Mouse (Mus musculus) midbrain, embryonic 16.5 days (tissue): Measurements from ENCODE around the gene Srek1ip1. TPM values are rescaled to one million over a fixed set of nuclear protein-coding genes. Genes with fewer than 3 reads are reported as not detected.

Source experiments
- ATAC-seq: fragments of 200-750 bp; cut with Nextera tagmentation; 2 replicates; pipeline ENCODE4 v1.8.0; 2017; ENCODE audit warnings: moderate TSS enrichment
- H3K27ac ChIP-seq: fragments of 300-500 bp; sonication (generic); 2 replicates; pipeline ENCODE4 v1.5.1; 2014; ENCODE audit warnings: mild to moderate bottlenecking, low read length, mixed read lengths
- H3K27me3 ChIP-seq: fragments of 300-500 bp; sonication (generic); 2 replicates; pipeline ENCODE4 v1.6.1; 2014; ENCODE audit warnings: low read depth, low read length, mixed read lengths; ENCODE audit not compliant: control insufficient read depth, insufficient read depth
- H3K36me3 ChIP-seq: fragments of 300-500 bp; sonication (generic); 2 replicates; pipeline ENCODE4 v1.6.1; 2014; ENCODE audit warnings: mild to moderate bottlenecking, low read length, moderate library complexity, mixed read lengths; ENCODE audit not compliant: control insufficient read depth, insufficient read depth
- H3K4me1 ChIP-seq: fragments of 300-500 bp; sonication (generic); 2 replicates; pipeline ENCODE4 v1.6.1; 2014; ENCODE audit warnings: mild to moderate bottlenecking, low read length, mixed read lengths; ENCODE audit not compliant: control insufficient read depth, insufficient read depth
- H3K4me2 ChIP-seq: fragments of 300-500 bp; sonication (generic); 2 replicates; pipeline ENCODE4 v1.6.1; 2014; ENCODE audit warnings: mild to moderate bottlenecking, low read length, mixed read lengths
- H3K4me3 ChIP-seq: fragments of 300-500 bp; sonication (generic); 2 replicates; pipeline ENCODE4 v1.5.1; 2014; ENCODE audit warnings: low read depth, mild to moderate bottlenecking, low read length, moderate library complexity, mixed read lengths
- H3K9ac ChIP-seq: fragments of 300-500 bp; sonication (generic); 2 replicates; pipeline ENCODE4 v1.6.1; 2014; ENCODE audit warnings: low read depth, low read length, mixed read lengths
- H3K9me3 ChIP-seq: fragments of 300-500 bp; sonication (generic); replicated peaks from 2 replicates; pipeline ENCODE4 v1.6.1; 2014; ENCODE audit warnings: mild to moderate bottlenecking, low read length, mixed read lengths; ENCODE audit not compliant: control insufficient read depth, poor library complexity, severe bottlenecking
- WGBS: fragments of 180-500 bp; shearing (Covaris S2); extraction: QIAGEN DNeasy Blood & Tissue Kit; methylation state at CpG from one replicate; pipeline ENCODE4 v1.1.7; 2014; 5-methylcytosine and 5-hydroxymethylcytosine counted together
- polyA plus RNA-seq: library from polyadenylated mRNA; unstranded; fragments of >200 nt; fragmentation: Nextera tagmentation; extraction: Ambion mirVana; gene quantifications from 2 replicates; pipeline ENCODE4 v1.2.1, GENCODE M21; 2015

Gene Srek1ip1
- polyA plus RNA-seq, 1 experiment from 2014 or later = 15.5 TPM

DNA sequence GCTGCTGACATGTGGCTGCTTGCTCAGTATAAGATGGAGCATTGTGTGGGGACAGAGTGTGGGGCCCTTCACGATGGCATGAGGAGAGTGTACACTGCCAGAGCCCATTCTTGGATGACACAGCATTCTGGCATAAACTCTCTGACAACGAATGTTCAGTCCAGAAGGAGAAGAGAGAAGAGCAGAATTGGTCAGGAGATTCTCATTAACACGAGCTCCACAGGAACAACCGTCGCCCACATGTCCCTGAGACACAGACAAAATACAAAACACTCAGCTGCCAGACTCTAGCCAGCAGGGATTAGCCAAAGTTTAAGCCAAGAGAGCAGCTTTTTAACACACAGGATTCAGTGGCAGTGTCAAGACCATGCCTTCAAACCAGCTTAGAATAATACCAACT, 74.4 kb downstream of the Srek1ip1 start:
- Histone ChIP-seq H3K27me3 (peaks cover 3% of the 10 kb centered on the region), H3K4me3 (no peak overlapping the region), H3K9me3 (no peaks in the 10 kb centered on the region), H3K4me1 (0 out of 2 replicates have a peak, but pooled peaks cover 4% of the 10 kb centered on the region), H3K4me2 (no peak overlapping the region), H3K9ac (no peak overlapping the region), H3K27ac (no peak overlapping the region), H3K36me3 (no peaks in the 10 kb centered on the region)
- ATAC-seq = no peak
- 74% methylated on average over 5 of the region's 5 CpGs for WGBS

DNA sequence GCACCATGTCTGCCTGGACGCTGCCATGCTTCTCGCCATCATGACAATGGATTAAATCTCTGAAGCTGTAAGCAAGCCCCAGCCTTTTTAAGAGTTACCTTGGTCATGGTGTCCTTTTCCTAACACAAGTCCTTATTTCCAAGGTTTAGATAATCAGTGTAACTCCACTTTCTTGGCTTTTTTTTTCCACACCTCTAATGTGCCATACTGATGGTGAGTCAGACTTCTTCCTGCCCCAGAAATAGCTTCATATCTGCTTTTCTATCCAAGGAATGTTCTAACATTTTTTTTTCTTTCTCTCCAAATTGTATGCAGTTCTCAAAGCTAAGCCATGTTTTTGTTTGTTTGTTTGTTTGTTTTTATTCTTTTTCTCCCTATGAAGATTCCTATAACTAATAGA, 77.6 kb downstream of the Srek1ip1 start:
- Histone ChIP-seq H3K9ac (no peak overlapping the region), H3K4me2 (no peak overlapping the region), H3K4me1 (no peaks in the 10 kb centered on the region), H3K4me3 (no peak overlapping the region), H3K27ac (no peak overlapping the region), H3K9me3 (no peaks in the 10 kb centered on the region), H3K36me3 (no peaks in the 10 kb centered on the region), H3K27me3 (peaks cover 3% of the 10 kb centered on the region)
- ATAC-seq = no peak
- 94% methylated on average over 2 of the region's 2 CpGs for WGBS

DNA sequence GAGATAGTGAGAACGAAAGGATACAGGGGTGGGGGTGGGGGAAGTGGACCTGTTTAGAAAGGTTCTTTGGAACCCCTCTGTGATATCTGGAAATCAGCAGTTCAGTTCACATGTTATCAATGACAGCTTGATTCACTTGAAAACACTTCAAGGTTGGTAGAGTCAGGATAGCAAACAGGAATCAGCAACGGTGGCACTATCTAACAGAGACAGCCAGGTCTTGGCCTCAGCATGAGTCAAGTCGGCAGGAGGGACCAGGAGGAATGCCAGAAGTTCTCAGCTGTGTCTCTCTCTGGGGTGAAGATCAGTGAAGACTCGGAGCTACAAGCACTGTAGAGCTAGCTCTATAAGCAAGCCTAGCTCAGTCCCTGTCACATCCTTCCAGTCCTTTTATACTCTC, 86.2 kb downstream of the Srek1ip1 start:
- 81% methylated on average over 4 of the region's 4 CpGs for whole genome bisulfite sequencing
- no peak overlapping the region for H3K27ac ChIP-seq
- no peak overlapping the region for H3K4me3 ChIP-seq
- H3K4me1 ChIP-seq = no peaks in the 10 kb centered on the region
- no peak for ATAC-seq
- H3K4me2 ChIP-seq = no peak overlapping the region
- H3K36me3 ChIP-seq = no peaks in the 10 kb centered on the region
- no peaks in the 10 kb centered on the region for H3K9me3 ChIP-seq
- no peak overlapping the region for H3K9ac ChIP-seq
- H3K27me3 ChIP-seq = no peaks in the 10 kb centered on the region

DNA sequence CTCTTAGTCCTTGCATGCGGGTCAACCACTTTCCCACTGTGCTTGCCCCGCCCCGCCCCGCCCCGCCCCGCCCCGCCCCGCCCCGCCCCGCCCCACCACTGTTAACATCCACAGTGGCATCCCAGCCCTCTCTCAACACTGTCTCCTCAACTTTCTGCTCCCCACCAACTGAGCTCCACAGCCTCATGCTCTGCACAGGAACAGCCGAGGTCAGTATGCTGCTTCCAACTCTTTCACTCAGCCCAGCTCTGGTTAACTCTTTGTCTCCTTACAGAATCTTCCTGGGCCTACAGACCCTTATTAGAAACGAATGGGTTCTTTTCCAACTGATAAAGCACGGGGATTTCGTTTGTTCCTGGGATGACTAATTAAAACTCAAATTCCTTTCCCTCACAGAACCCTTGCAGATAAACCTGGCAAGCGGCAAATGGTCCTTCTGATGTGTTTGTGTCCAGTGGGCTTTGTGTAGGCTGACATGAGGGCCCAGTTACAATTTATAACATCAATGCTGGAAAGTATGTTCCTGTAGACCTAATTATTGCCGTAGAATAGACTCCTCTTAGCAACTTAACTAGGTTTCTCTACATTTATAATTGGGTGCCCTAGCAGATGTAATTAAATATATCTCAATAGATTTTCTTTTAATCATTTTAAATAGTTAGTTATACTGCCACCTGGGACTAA, 91.4 kb downstream of the Srek1ip1 start:
- Histone ChIP-seq H3K9me3 (no peaks in the 10 kb centered on the region), H3K36me3 (no peaks in the 10 kb centered on the region), H3K4me3 (no peak overlapping the region), H3K4me2 (no peak overlapping the region), H3K9ac (no peak overlapping the region), H3K27ac (no peak overlapping the region), H3K4me1 (no peaks in the 10 kb centered on the region), H3K27me3 (no peaks in the 10 kb centered on the region; the same call in 1 of the 2 replicates)
- no peak for ATAC-seq
- WGBS = 24% methylated on average over 16 of the region's 16 CpGs

DNA sequence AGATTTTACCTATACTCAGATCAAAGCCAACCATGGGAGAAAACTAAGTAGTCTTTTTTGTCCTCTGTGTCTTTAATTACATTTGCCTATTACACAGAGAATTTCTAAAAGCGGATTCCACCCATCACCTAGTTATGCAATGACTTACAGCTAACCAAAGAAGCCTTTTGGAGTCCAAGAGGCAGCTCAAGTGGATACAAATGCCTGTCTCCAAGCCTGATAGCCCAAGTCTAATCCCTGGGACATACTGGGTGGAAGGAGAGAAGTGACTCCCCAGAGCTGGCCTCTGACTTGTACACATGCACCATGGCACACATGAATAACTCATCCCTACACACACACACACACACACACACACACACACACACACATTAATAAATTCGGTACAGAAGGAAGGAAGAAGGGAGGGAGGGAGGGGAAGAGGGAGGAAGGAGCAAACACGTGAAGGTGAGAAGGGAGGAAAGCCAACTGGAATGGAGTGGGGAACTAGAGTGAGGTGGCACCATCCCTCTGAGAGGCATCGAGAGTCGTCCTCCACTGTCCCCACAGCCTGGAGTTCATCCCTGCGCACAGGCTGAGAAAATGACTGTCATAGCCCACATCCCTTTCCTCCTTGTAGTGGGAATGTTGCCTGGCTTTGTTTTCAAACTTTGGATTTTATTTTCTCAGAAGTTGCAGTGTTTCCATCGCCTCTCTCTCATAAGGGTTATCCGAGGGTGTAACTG, 94.2 kb downstream of the Srek1ip1 start:
- Histone ChIP-seq H3K27ac (no peak overlapping the region), H3K27me3 (no peaks in the 10 kb centered on the region; the same call in 1 of the 2 replicates), H3K36me3 (no peaks in the 10 kb centered on the region), H3K4me2 (no peak overlapping the region), H3K4me1 (no peaks in the 10 kb centered on the region), H3K4me3 (no peak overlapping the region), H3K9me3 (no peaks in the 10 kb centered on the region), H3K9ac (no peak overlapping the region)
- no peak for ATAC-seq
- WGBS = 82% methylated on average over 8 of the region's 8 CpGs

Other genes with a start within 250 kb of the Srek1ip1 start
- 23.7 and 27.7 TPM in 2 replicates for gene Cwc27, start 24.7 kb downstream of the Srek1ip1 start, polyA plus RNA-seq
- 1.6 and 1.9 TPM in 2 replicates for gene Shisal2b, start 71.4 kb downstream of the Srek1ip1 start, polyA plus RNA-seq